13 mouse cellular contexts compared by ENCODE assay signal in genomic region chr14:47371689-47372088, GRCm38 (mm10). TPM values are rescaled to one million over a fixed set of nuclear protein-coding genes. Genes with fewer than 3 reads are reported as not detected.
DNase-seq lines count a peak whose midpoint lies in the region; ATAC-seq and TF ChIP-seq lines count a peak whose summit lies in the region.
"Had no signal": no experiment of that assay in that cellular context is flagged by ENCODE, and none has a peak within 500 bp of the region (broad histone marks: within the 10 kb centered on the region; RNA-seq: fewer than 3 reads in every experiment).

No protein-coding gene starts in this region.

- TF ChIP-seq POLR2A in bone marrow macrophage, adult 2 months (IDR thresholded peaks at IDR 0.05; ENCODE audit: borderline replicate concordance, low read depth, low read length), result no peak

- ATAC-seq in lung, embryonic 14.5 days (ENCODE audit: insufficient read depth), result no peak
- ATAC-seq in stomach, embryonic 16.5 days (ENCODE audit: insufficient read depth, low FRiP score), result peak; percentile 62; the same call in 1 of the 2 replicates
- no peak for ATAC-seq in midbrain, embryonic 16.5 days

- peaks cover 21% of the 10 kb centered on the region for H3K27me3 ChIP-seq in lung, embryonic 14.5 days (ENCODE audit: insufficient read depth, low read length)
- peaks cover 11% of the 10 kb centered on the region for H3K27me3 ChIP-seq in stomach, embryonic 16.5 days (ENCODE audit: control insufficient read depth, insufficient read depth, low read length)
- peaks cover 9% of the 10 kb centered on the region for H3K27me3 ChIP-seq in midbrain, embryonic 16.5 days (ENCODE audit: control insufficient read depth, insufficient read depth, low read depth, low read length)

- H3K36me3 ChIP-seq in lung, embryonic 14.5 days (ENCODE audit: insufficient read depth), result no peaks in the 10 kb centered on the region
- H3K36me3 ChIP-seq in stomach, embryonic 16.5 days (ENCODE audit: control insufficient read depth, insufficient read depth, low read length), result no peaks in the 10 kb centered on the region
- no peaks in the 10 kb centered on the region for H3K36me3 ChIP-seq in midbrain, embryonic 16.5 days (ENCODE audit: control insufficient read depth, insufficient read depth, low read length)
- H3K36me3 ChIP-seq: limb, embryonic 12.5 days; lung, embryonic 15.5 days; neural tube, embryonic 15.5 days had no signal

- 53% methylated on average over 6 of the region's 6 CpGs for WGBS in lung, embryonic 14.5 days
- 48% methylated on average over 6 of the region's 6 CpGs for WGBS in stomach, embryonic 16.5 days
- 56% methylated on average over 6 of the region's 6 CpGs for WGBS in midbrain, embryonic 16.5 days

- no peak for TF ChIP-seq CTCF in bone marrow macrophage, adult 2 months (IDR thresholded peaks at IDR 0.05; ENCODE audit: low read depth, low read length)
- TF ChIP-seq CTCF in lung, embryonic 14.5 days (IDR thresholded peaks at IDR 0.05; ENCODE audit: low read depth), result no peak
- no peak for TF ChIP-seq CTCF in layer of hippocampus, adult 2 months (conservative IDR thresholded peaks at IDR 0.05)

- peak; percentile 63 for DNase-seq in urinary bladder, postnatal 14 days (ENCODE audit: low spot score)
- no peak for DNase-seq in urinary bladder, postnatal 25 days (ENCODE audit: low spot score)
- DNase-seq in lung, embryonic 14.5 days, result peak; percentile 37
- DNase-seq in layer of hippocampus, adult 2 months (ENCODE audit: low spot score in 2 of 2), result no peak
- DNase-seq in left cerebral cortex, adult 18-20 months (ENCODE audit: low spot score in 2 of 2), result no peak
- DNase-seq: gastrocnemius, adult 2 months had no signal

- H3K27ac ChIP-seq in bone marrow macrophage, adult 2 months (ENCODE audit: insufficient read depth, low read depth, low read length), result peak overlapping the region; percentile 71
- no peak overlapping the region for H3K27ac ChIP-seq in lung, embryonic 14.5 days (ENCODE audit: low read depth)
- H3K27ac ChIP-seq in stomach, embryonic 16.5 days (ENCODE audit: low read length), result peak overlapping the region; percentile 31; the same call in 1 of the 2 replicates
- no peak overlapping the region for H3K27ac ChIP-seq in layer of hippocampus, adult 2 months
- no peak overlapping the region for H3K27ac ChIP-seq in midbrain, embryonic 16.5 days (ENCODE audit: low read length)
- H3K27ac ChIP-seq: gastrocnemius, adult 2 months; hindbrain, embryonic 14.5 days; limb, embryonic 12.5 days; lung, embryonic 15.5 days; neural tube, embryonic 15.5 days had no signal

- H3K9me3 ChIP-seq in lung, embryonic 14.5 days (ENCODE audit: low read depth, low read length), result no peaks in the 10 kb centered on the region
- no peaks in the 10 kb centered on the region for H3K9me3 ChIP-seq in stomach, embryonic 16.5 days (replicated peaks; ENCODE audit: control insufficient read depth, low read length)
- H3K9me3 ChIP-seq in midbrain, embryonic 16.5 days (replicated peaks; ENCODE audit: control insufficient read depth, low read length, poor library complexity, severe bottlenecking), result no peaks in the 10 kb centered on the region
- H3K9me3 ChIP-seq: limb, embryonic 12.5 days; lung, embryonic 15.5 days; neural tube, embryonic 15.5 days had no signal

- H3K4me3 ChIP-seq in bone marrow macrophage, adult 2 months (ENCODE audit: insufficient read depth, low read length), result no peak overlapping the region
- H3K4me3 ChIP-seq in lung, embryonic 14.5 days (ENCODE audit: low read depth, low read length), result no peak overlapping the region
- H3K4me3 ChIP-seq in stomach, embryonic 16.5 days (replicated peaks; ENCODE audit: low read length), result no peak overlapping the region
- H3K4me3 ChIP-seq in layer of hippocampus, adult 2 months, result no peak overlapping the region
- no peak overlapping the region for H3K4me3 ChIP-seq in midbrain, embryonic 16.5 days (ENCODE audit: low read depth, low read length)
- H3K4me3 ChIP-seq: gastrocnemius, adult 2 months; limb, embryonic 12.5 days; lung, embryonic 15.5 days; neural tube, embryonic 15.5 days had no signal

- H3K4me2 ChIP-seq in lung, embryonic 14.5 days, result no peak overlapping the region
- no peak overlapping the region for H3K4me2 ChIP-seq in stomach, embryonic 16.5 days (ENCODE audit: low read depth, low read length)
- H3K4me2 ChIP-seq in midbrain, embryonic 16.5 days (ENCODE audit: low read length), result no peak overlapping the region
- H3K4me2 ChIP-seq: hindbrain, embryonic 14.5 days; limb, embryonic 12.5 days; lung, embryonic 15.5 days; neural tube, embryonic 15.5 days had no signal

- no peak overlapping the region for H3K9ac ChIP-seq in lung, embryonic 14.5 days
- no peak overlapping the region for H3K9ac ChIP-seq in stomach, embryonic 16.5 days (ENCODE audit: low read length)
- no peak overlapping the region for H3K9ac ChIP-seq in midbrain, embryonic 16.5 days (ENCODE audit: low read depth, low read length)
- H3K9ac ChIP-seq: hindbrain, embryonic 14.5 days; limb, embryonic 12.5 days; lung, embryonic 15.5 days; neural tube, embryonic 15.5 days had no signal

- peaks cover 55% of the 10 kb centered on the region for H3K4me1 ChIP-seq in bone marrow macrophage, adult 2 months (ENCODE audit: control insufficient read depth, insufficient read depth, low read length)
- H3K4me1 ChIP-seq in lung, embryonic 14.5 days (ENCODE audit: insufficient read depth), result 0 out of 2 replicates have a peak, but pooled peaks cover 4% of the 10 kb centered on the region
- peaks cover 23% of the 10 kb centered on the region for H3K4me1 ChIP-seq in stomach, embryonic 16.5 days (ENCODE audit: control insufficient read depth, insufficient read depth, low read length)
- H3K4me1 ChIP-seq in midbrain, embryonic 16.5 days (ENCODE audit: control insufficient read depth, insufficient read depth, low read length), result peaks cover 12% of the 10 kb centered on the region

RNA-seq across cellular contexts. Expression of gene Lgals3, which starts 4.1 kb away (rescaled TPM):
- 4,409 and 4,976 TPM in 2 replicates for polyA plus RNA-seq in bone marrow macrophage, adult 2 months (2012; ENCODE audit: insufficient read depth, insufficient read length, missing spikeins)
- polyA plus RNA-seq in lung, embryonic 14.5 days (2014; fragmentation: Nextera tagmentation; extraction: Ambion mirVana), result 8.1 and 13.6 TPM in 2 replicates
- 95.3 and 132 TPM in 2 replicates for polyA plus RNA-seq in stomach, embryonic 16.5 days (2015; fragmentation: Nextera tagmentation; extraction: Ambion mirVana)
- 1 to 10 TPM in 1 of 2 experiments, under 1 TPM in 1; 0.79 to 1.0 TPM for total RNA-seq in layer of hippocampus, adult 2 months (2021)
- under 1 TPM; 0.63 to 0.81 TPM for total RNA-seq in left cerebral cortex, adult 18-20 months (2021)
- polyA plus RNA-seq in midbrain, embryonic 16.5 days (2015; fragmentation: Nextera tagmentation; extraction: Ambion mirVana), result 2.6 and 5.0 TPM in 2 replicates

RNA-seq across cellular contexts. Expression of gene Dlgap5, which starts 46.5 kb away (rescaled TPM):
- 17.0 and 22.7 TPM in 2 replicates for polyA plus RNA-seq in bone marrow macrophage, adult 2 months (2012; ENCODE audit: insufficient read depth, insufficient read length, missing spikeins)
- 56.0 and 58.6 TPM in 2 replicates for polyA plus RNA-seq in lung, embryonic 14.5 days (2014; fragmentation: Nextera tagmentation; extraction: Ambion mirVana)
- polyA plus RNA-seq in stomach, embryonic 16.5 days (2015; fragmentation: Nextera tagmentation; extraction: Ambion mirVana), result 30.7 and 37.0 TPM in 2 replicates
- total RNA-seq in layer of hippocampus, adult 2 months (2021), result 1 to 10 TPM in 1 of 2 experiments, under 1 TPM in 1; 0.52 to 1.6 TPM
- under 1 TPM in 1 of 2 experiments, not detected in 1; 0.84 TPM for total RNA-seq in left cerebral cortex, adult 18-20 months (2021)
- polyA plus RNA-seq in midbrain, embryonic 16.5 days (2015; fragmentation: Nextera tagmentation; extraction: Ambion mirVana), result 3.8 and 4.4 TPM in 2 replicates
- total RNA-seq: gastrocnemius, adult 2 months had no signal

Comparison
In these comparisons a context has a peak if more than half of its experiments do, and no peak if none do; other contexts are left out.
1. DNase-seq: peak in urinary bladder, postnatal 14 days (single experiment) and lung, embryonic 14.5 days (single experiment); none in urinary bladder, postnatal 25 days (single experiment), layer of hippocampus, adult 2 months (0 of 2) and left cerebral cortex, adult 18-20 months (0 of 2).
2. H3K27ac ChIP-seq: peak in bone marrow macrophage, adult 2 months (single experiment) and stomach, embryonic 16.5 days (single experiment); none in lung, embryonic 14.5 days (single experiment), layer of hippocampus, adult 2 months (single experiment) and midbrain, embryonic 16.5 days (single experiment).
3. RNA of gene Lgals3, which starts 4.1 kb away (polyA plus RNA-seq): 4,409 to 4,976 TPM in bone marrow macrophage, adult 2 months; 95.3 to 132 TPM in stomach, embryonic 16.5 days, 8.1 to 13.6 TPM in lung, embryonic 14.5 days and 2.6 to 5.0 TPM in midbrain, embryonic 16.5 days; every median in the first group is over 10 times any median in the second.